Mouse (Mus musculus) activated CD4-positive, CD25-positive, alpha-beta regulatory T cell, adult 4 months (primary cell): ENCODE measurements around the gene Arl4a. TPM values are rescaled to one million over a fixed set of nuclear protein-coding genes. Genes with fewer than 3 reads are reported as not detected.

Source experiments
- ATAC-seq: one replicate; pipeline ENCODE4 v1.8.0; 2017
- polyA plus RNA-seq, 2 experiments: library from polyadenylated mRNA; unstranded; fragments of 100-300 nt; shearing (Covaris generic); gene quantifications; one replicate each; pipeline ENCODE4 v1.2.1; 2017

Gene Arl4a
- polyA plus RNA-seq, 2 experiments from 2014 or later = 77.0 to 82.7 TPM

- no peak for ATAC-seq
Measured at GRCm38 (mm10) chr12:39957931-39958671, 79.7 kb downstream of the Arl4a start.

GRCm38 (mm10) chr12:39956396-39956795, 81.4 kb downstream of the Arl4a start:
- ATAC-seq = no peak

Other genes with a start within 250 kb of the Arl4a start
- 1 to 10 TPM; 1.2 to 1.6 TPM for gene Scin, start 96.2 kb upstream of the Arl4a start, polyA plus RNA-seq
- gene Lsmem1, start 161.5 kb upstream of the Arl4a start, polyA plus RNA-seq = under 1 TPM in 1 of 2 experiments, not detected in 1; 0.63 TPM
- 10 to 100 TPM; 51.8 to 63.0 TPM for gene Ifrd1, start 210.5 kb upstream of the Arl4a start, polyA plus RNA-seq